In genomic region chr6:71439506-71440216, GRCm38 (mm10) we compare ENCODE assay signal across 8 mouse cellular contexts. TPM values are rescaled to one million over a fixed set of nuclear protein-coding genes. Genes with fewer than 3 reads are reported as not detected.
DNase-seq lines count a peak whose midpoint lies in the region; ATAC-seq lines count a peak whose summit lies in the region.

No protein-coding gene starts in this region.

- H3K4me3 ChIP-seq in intestine, embryonic 15.5 days (replicated peaks): peak overlapping the region; percentile 93
- peak overlapping the region; percentile 82 for H3K4me3 ChIP-seq in limb, embryonic 11.5 days (ENCODE audit: low read depth, low read length)
- H3K4me3 ChIP-seq in midbrain, embryonic 15.5 days: peak overlapping the region; percentile 87
- peak overlapping the region; percentile 96 for H3K4me3 ChIP-seq in stomach, embryonic 16.5 days (replicated peaks; ENCODE audit: low read length)

- H3K9me3 ChIP-seq in intestine, embryonic 15.5 days: no peaks in the 10 kb centered on the region
- no peaks in the 10 kb centered on the region for H3K9me3 ChIP-seq in limb, embryonic 11.5 days (ENCODE audit: control insufficient read depth, low read length)
- no peaks in the 10 kb centered on the region for H3K9me3 ChIP-seq in midbrain, embryonic 15.5 days
- H3K9me3 ChIP-seq in stomach, embryonic 16.5 days (replicated peaks; ENCODE audit: control insufficient read depth, low read length): 0 out of 2 replicates have a peak, but pooled peaks cover 4% of the 10 kb centered on the region

- peak; percentile 54 for DNase-seq in embryo, embryonic 10 days (ENCODE audit: low spot score)
- DNase-seq in embryo, embryonic 11 days: no peak
- peak; percentile 62 to 73 for DNase-seq in cerebellum, adult 18-20 months
- peak; percentile 38 to 41 for DNase-seq in frontal cortex, postnatal 25 days (ENCODE audit: low spot score in 2 of 2)
- peak; percentile 74 for DNase-seq in limb, embryonic 11.5 days (ENCODE audit: low spot score)

- H3K27me3 ChIP-seq in intestine, embryonic 15.5 days (replicated peaks): no peaks in the 10 kb centered on the region
- H3K27me3 ChIP-seq in limb, embryonic 11.5 days (ENCODE audit: control insufficient read depth, insufficient read depth, low read length): no peaks in the 10 kb centered on the region
- no peaks in the 10 kb centered on the region for H3K27me3 ChIP-seq in midbrain, embryonic 15.5 days (replicated peaks)
- H3K27me3 ChIP-seq in stomach, embryonic 16.5 days (ENCODE audit: control insufficient read depth, insufficient read depth, low read length): no peaks in the 10 kb centered on the region

- no peak; the same call in 1 of the 2 replicates for ATAC-seq in intestine, embryonic 15.5 days
- peak; percentile 15; the same call in 1 of the 2 replicates for ATAC-seq in limb, embryonic 11.5 days (ENCODE audit: insufficient number of reproducible peaks, low FRiP score, low TSS enrichment, low read depth)
- peak; percentile 45 for ATAC-seq in midbrain, embryonic 15.5 days (replicated peaks)
- no peak for ATAC-seq in stomach, embryonic 16.5 days (ENCODE audit: insufficient read depth, low FRiP score)

- peak overlapping the region; percentile 97 for H3K27ac ChIP-seq in intestine, embryonic 15.5 days
- H3K27ac ChIP-seq in limb, embryonic 11.5 days (replicated peaks; ENCODE audit: low read depth, low read length): peak overlapping the region; percentile 89
- H3K27ac ChIP-seq in midbrain, embryonic 15.5 days: peak overlapping the region; percentile 96
- H3K27ac ChIP-seq in stomach, embryonic 16.5 days (ENCODE audit: low read length): peak overlapping the region; percentile 93

- peaks cover 27% of the 10 kb centered on the region for H3K4me1 ChIP-seq in intestine, embryonic 15.5 days (replicated peaks)
- H3K4me1 ChIP-seq in limb, embryonic 11.5 days (ENCODE audit: control insufficient read depth, insufficient read depth, low read length): peaks cover 2% of the 10 kb centered on the region; the same call in 1 of the 2 replicates
- H3K4me1 ChIP-seq in midbrain, embryonic 15.5 days: peaks cover 39% of the 10 kb centered on the region
- H3K4me1 ChIP-seq in stomach, embryonic 16.5 days (ENCODE audit: control insufficient read depth, insufficient read depth, low read length): peaks cover 23% of the 10 kb centered on the region

- no peaks in the 10 kb centered on the region for H3K36me3 ChIP-seq in intestine, embryonic 15.5 days
- H3K36me3 ChIP-seq in limb, embryonic 11.5 days (ENCODE audit: control insufficient read depth, insufficient read depth, low read length): no peaks in the 10 kb centered on the region
- no peaks in the 10 kb centered on the region for H3K36me3 ChIP-seq in midbrain, embryonic 15.5 days (replicated peaks)
- H3K36me3 ChIP-seq in stomach, embryonic 16.5 days (ENCODE audit: control insufficient read depth, insufficient read depth, low read length): no peaks in the 10 kb centered on the region

- WGBS in intestine, embryonic 15.5 days: under 1% methylated on average over 62 of the region's 62 CpGs
- under 1% methylated on average over 45 of the region's 62 CpGs for WGBS in limb, embryonic 11.5 days
- under 1% methylated on average over 62 of the region's 62 CpGs for WGBS in midbrain, embryonic 15.5 days
- WGBS in stomach, embryonic 16.5 days: under 1% methylated on average over 61 of the region's 62 CpGs

- peak overlapping the region; percentile 91 for H3K9ac ChIP-seq in intestine, embryonic 15.5 days
- H3K9ac ChIP-seq in limb, embryonic 11.5 days (ENCODE audit: low read length): peak overlapping the region; percentile 89
- peak overlapping the region; percentile 79 for H3K9ac ChIP-seq in midbrain, embryonic 15.5 days
- peak overlapping the region; percentile 95 for H3K9ac ChIP-seq in stomach, embryonic 16.5 days (ENCODE audit: low read length)

- H3K4me2 ChIP-seq in intestine, embryonic 15.5 days (replicated peaks): peak overlapping the region; percentile 66
- peak overlapping the region; percentile 71 for H3K4me2 ChIP-seq in limb, embryonic 11.5 days (ENCODE audit: low read depth, severe bottlenecking)
- peak overlapping the region; percentile 65 for H3K4me2 ChIP-seq in midbrain, embryonic 15.5 days
- peak overlapping the region; percentile 83 for H3K4me2 ChIP-seq in stomach, embryonic 16.5 days (ENCODE audit: low read depth, low read length)

RNA-seq across cellular contexts. Expression of gene Rmnd5a, which starts 0.8 kb away (rescaled TPM):
- polyA plus RNA-seq in intestine, embryonic 15.5 days (2015; fragmentation: Nextera tagmentation; extraction: Ambion mirVana): 13.9 and 16.0 TPM in 2 replicates
- polyA plus RNA-seq in limb, embryonic 11.5 days (2014; fragmentation: Nextera tagmentation; extraction: Ambion mirVana): 10.7 and 12.2 TPM in 2 replicates
- 9.3 and 10.9 TPM in 2 replicates for polyA plus RNA-seq in midbrain, embryonic 15.5 days (2015; fragmentation: Nextera tagmentation; extraction: Ambion mirVana)
- 9.5 and 10.1 TPM in 2 replicates for polyA plus RNA-seq in stomach, embryonic 16.5 days (2015; fragmentation: Nextera tagmentation; extraction: Ambion mirVana)

RNA-seq across cellular contexts. Expression of gene Rnf103, which starts 54.0 kb away (rescaled TPM):
- polyA plus RNA-seq in intestine, embryonic 15.5 days (2015; fragmentation: Nextera tagmentation; extraction: Ambion mirVana): 27.9 and 29.9 TPM in 2 replicates
- 13.7 and 14.4 TPM in 2 replicates for polyA plus RNA-seq in limb, embryonic 11.5 days (2014; fragmentation: Nextera tagmentation; extraction: Ambion mirVana)
- 24.9 and 26.0 TPM in 2 replicates for polyA plus RNA-seq in midbrain, embryonic 15.5 days (2015; fragmentation: Nextera tagmentation; extraction: Ambion mirVana)
- 8.1 and 9.2 TPM in 2 replicates for polyA plus RNA-seq in stomach, embryonic 16.5 days (2015; fragmentation: Nextera tagmentation; extraction: Ambion mirVana)

Comparison
In these comparisons a context has a peak if more than half of its experiments do, and no peak if none do; other contexts are left out.
1. ATAC-seq: peak in limb, embryonic 11.5 days (single experiment) and midbrain, embryonic 15.5 days (single experiment); none in intestine, embryonic 15.5 days (single experiment) and stomach, embryonic 16.5 days (single experiment).
2. Peak in every context shown above with its lines, with median percentiles within 50 percentile points of each other: H3K27ac ChIP-seq, H3K4me2 ChIP-seq, H3K4me3 ChIP-seq and H3K9ac ChIP-seq.